Mouse (Mus musculus): ENCODE results near the gene Nfatc2ip. TPM values are rescaled to one million over a fixed set of nuclear protein-coding genes. Genes with fewer than 3 reads are reported as not detected.
A peak's percentile ranks its signal among the peaks of the same experiment; 100 is the strongest.

The Nfatc2ip gene
- polyA plus RNA-seq, 1 experiment from 2014 or later, result 2.0 TPM

GRCm38 (mm10) chr7:126428154-126428553 lies 31.6 kb upstream of the Nfatc2ip start:
- peak overlapping the region; percentile 76 for H3K4me2 ChIP-seq (ENCODE audit: low read length)
- no peaks in the 10 kb centered on the region for H3K36me3 ChIP-seq (ENCODE audit: insufficient read depth, low read length)
- H3K27ac ChIP-seq, result peak overlapping the region; percentile 95
- peak overlapping the region; percentile 73; the same call in 1 of the 2 replicates for H3K9ac ChIP-seq (ENCODE audit: low read depth, low read length)
- H3K27me3 ChIP-seq (ENCODE audit: insufficient read depth, low read length), result no peaks in the 10 kb centered on the region
- H3K4me3 ChIP-seq (replicated peaks; ENCODE audit: low read depth, low read length), result peak overlapping the region; percentile 69
- H3K4me1 ChIP-seq (replicated peaks; ENCODE audit: insufficient read depth, low read length), result peaks cover 4% of the 10 kb centered on the region; the same call in 1 of the 2 replicates
- DNase-seq (ENCODE audit: low spot score) (no peak), ATAC-seq (replicated peaks; ENCODE audit: low FRiP score, low read depth) (no peak)
- no peaks in the 10 kb centered on the region for H3K9me3 ChIP-seq (replicated peaks; ENCODE audit: low read length)
- TF ChIP-seq CTCF (IDR thresholded peaks at IDR 0.05; ENCODE audit: low read depth), result no peak
- 12% methylated on average over 4 of the region's 4 CpGs for WGBS

- TF ChIP-seq CTCF (IDR thresholded peaks at IDR 0.05; ENCODE audit: low read depth), result no peak
- H3K36me3 ChIP-seq (ENCODE audit: insufficient read depth, low read length), result no peaks in the 10 kb centered on the region
- no peak overlapping the region for H3K27ac ChIP-seq
- no peak for DNase-seq (ENCODE audit: low spot score)
- H3K4me2 ChIP-seq (ENCODE audit: low read length), result no peak overlapping the region
- ATAC-seq (replicated peaks; ENCODE audit: low FRiP score, low read depth), result no peak
- peaks cover 4% of the 10 kb centered on the region; the same call in 1 of the 2 replicates for H3K4me1 ChIP-seq (replicated peaks; ENCODE audit: insufficient read depth, low read length)
- H3K4me3 ChIP-seq (replicated peaks; ENCODE audit: low read depth, low read length), result no peak overlapping the region
- no peak overlapping the region for H3K9ac ChIP-seq (ENCODE audit: low read depth, low read length)
- WGBS, result 49% methylated on average over 13 of the region's 13 CpGs
- no peaks in the 10 kb centered on the region for H3K27me3 ChIP-seq (ENCODE audit: insufficient read depth, low read length)
- no peaks in the 10 kb centered on the region for H3K9me3 ChIP-seq (replicated peaks; ENCODE audit: low read length)
These were observed 30.9 kb upstream of the Nfatc2ip start for GRCm38 (mm10) chr7:126427323-126427860.

GRCm38 (mm10) chr7:126424161-126424560 lies 27.6 kb upstream of the Nfatc2ip start:
- no peak for TF ChIP-seq CTCF (IDR thresholded peaks at IDR 0.05; ENCODE audit: low read depth)
- ATAC-seq (replicated peaks; ENCODE audit: low FRiP score, low read depth), result no peak

GRCm38 (mm10) chr7:126421756-126422155 lies 25.2 kb upstream of the Nfatc2ip start:
- Histone ChIP-seq H3K9ac (ENCODE audit: low read depth, low read length) (no peak overlapping the region), H3K4me3 (replicated peaks; ENCODE audit: low read depth, low read length) (no peak overlapping the region), H3K27me3 (ENCODE audit: insufficient read depth, low read length) (no peaks in the 10 kb centered on the region), H3K36me3 (ENCODE audit: insufficient read depth, low read length) (no peaks in the 10 kb centered on the region), H3K4me2 (ENCODE audit: low read length) (no peak overlapping the region), H3K27ac (no peak overlapping the region), H3K4me1 (replicated peaks; ENCODE audit: insufficient read depth, low read length) (no peaks in the 10 kb centered on the region), H3K9me3 (replicated peaks; ENCODE audit: low read length) (no peaks in the 10 kb centered on the region)
- TF ChIP-seq CTCF (IDR thresholded peaks at IDR 0.05; ENCODE audit: low read depth), result no peak
- DNase-seq (ENCODE audit: low spot score) (no peak), ATAC-seq (replicated peaks; ENCODE audit: low FRiP score, low read depth) (no peak)
- WGBS, result 87% methylated on average over 5 of the region's 5 CpGs

More at GRCm38 (mm10) chr7:126424161-126424560, 27.6 kb upstream of the Nfatc2ip start:
- Histone ChIP-seq H3K4me1 (replicated peaks; ENCODE audit: insufficient read depth, low read length) (no peaks in the 10 kb centered on the region), H3K4me3 (replicated peaks; ENCODE audit: low read depth, low read length) (no peak overlapping the region), H3K36me3 (ENCODE audit: insufficient read depth, low read length) (no peaks in the 10 kb centered on the region), H3K9me3 (replicated peaks; ENCODE audit: low read length) (no peaks in the 10 kb centered on the region), H3K27ac (no peak overlapping the region), H3K9ac (ENCODE audit: low read depth, low read length) (no peak overlapping the region), H3K4me2 (ENCODE audit: low read length) (no peak overlapping the region), H3K27me3 (ENCODE audit: insufficient read depth, low read length) (no peaks in the 10 kb centered on the region)
- DNase-seq (ENCODE audit: low spot score), result no peak
- 83% methylated on average over 6 of the region's 6 CpGs for WGBS

GRCm38 (mm10) chr7:126418496-126418895 lies 22.0 kb upstream of the Nfatc2ip start:
- Histone ChIP-seq H3K36me3 (ENCODE audit: insufficient read depth, low read length) (no peaks in the 10 kb centered on the region), H3K9ac (ENCODE audit: low read depth, low read length) (no peak overlapping the region), H3K9me3 (replicated peaks; ENCODE audit: low read length) (no peaks in the 10 kb centered on the region), H3K27ac (no peak overlapping the region), H3K4me2 (ENCODE audit: low read length) (no peak overlapping the region), H3K4me3 (replicated peaks; ENCODE audit: low read depth, low read length) (no peak overlapping the region), H3K4me1 (replicated peaks; ENCODE audit: insufficient read depth, low read length) (no peaks in the 10 kb centered on the region), H3K27me3 (ENCODE audit: insufficient read depth, low read length) (no peaks in the 10 kb centered on the region)
- TF ChIP-seq CTCF (IDR thresholded peaks at IDR 0.05; ENCODE audit: low read depth), result no peak
- ATAC-seq (replicated peaks; ENCODE audit: low FRiP score, low read depth), result no peak
- WGBS, result 43% methylated on average over 3 of the region's 3 CpGs
- DNase-seq (ENCODE audit: low spot score), result no peak

GRCm38 (mm10) chr7:126417606-126418005 lies 21.1 kb upstream of the Nfatc2ip start:
- H3K4me3 ChIP-seq (replicated peaks; ENCODE audit: low read depth, low read length), result no peak overlapping the region
- 91% methylated on average over 4 of the region's 4 CpGs for WGBS
- H3K36me3 ChIP-seq (ENCODE audit: insufficient read depth, low read length), result no peaks in the 10 kb centered on the region
- no peak overlapping the region for H3K9ac ChIP-seq (ENCODE audit: low read depth, low read length)
- DNase-seq (ENCODE audit: low spot score), result no peak
- no peaks in the 10 kb centered on the region for H3K27me3 ChIP-seq (ENCODE audit: insufficient read depth, low read length)
- no peak overlapping the region for H3K4me2 ChIP-seq (ENCODE audit: low read length)
- ATAC-seq (replicated peaks; ENCODE audit: low FRiP score, low read depth), result no peak
- no peaks in the 10 kb centered on the region for H3K9me3 ChIP-seq (replicated peaks; ENCODE audit: low read length)
- no peaks in the 10 kb centered on the region for H3K4me1 ChIP-seq (replicated peaks; ENCODE audit: insufficient read depth, low read length)
- TF ChIP-seq CTCF (IDR thresholded peaks at IDR 0.05; ENCODE audit: low read depth), result no peak
- no peak overlapping the region for H3K27ac ChIP-seq

- Histone ChIP-seq H3K36me3 (ENCODE audit: insufficient read depth, low read length) (no peaks in the 10 kb centered on the region), H3K9ac (ENCODE audit: low read depth, low read length) (no peak overlapping the region), H3K4me3 (replicated peaks; ENCODE audit: low read depth, low read length) (no peak overlapping the region), H3K9me3 (replicated peaks; ENCODE audit: low read length) (no peaks in the 10 kb centered on the region), H3K27me3 (ENCODE audit: insufficient read depth, low read length) (no peaks in the 10 kb centered on the region), H3K27ac (no peak overlapping the region), H3K4me2 (ENCODE audit: low read length) (no peak overlapping the region), H3K4me1 (replicated peaks; ENCODE audit: insufficient read depth, low read length) (no peaks in the 10 kb centered on the region)
- no peak for ATAC-seq (replicated peaks; ENCODE audit: low FRiP score, low read depth)
- TF ChIP-seq CTCF (IDR thresholded peaks at IDR 0.05; ENCODE audit: low read depth), result no peak
- no peak for DNase-seq (ENCODE audit: low spot score)
- WGBS, result 39% methylated on average over 8 of the region's 8 CpGs
These were observed 20.5 kb upstream of the Nfatc2ip start for GRCm38 (mm10) chr7:126417045-126417444.

Data from kidney, postnatal 0 days (tissue).